Mouse (Mus musculus) midbrain, embryonic 12.5 days (tissue): Measurements from ENCODE around the gene Vps37d. TPM values are rescaled to one million over a fixed set of nuclear protein-coding genes. Genes with fewer than 3 reads are reported as not detected.

Source experiments
- ATAC-seq: fragments of 200-750 bp; cut with Nextera tagmentation; 2 replicates; pipeline ENCODE4 v1.8.0; 2017; ENCODE audit warnings: low read depth, moderate TSS enrichment, moderate library complexity; ENCODE audit not compliant: low FRiP score
- H3K27ac ChIP-seq: fragments of 300-500 bp; sonication (generic); replicated peaks from 2 replicates; pipeline ENCODE4 v1.5.1; 2016; ENCODE audit warnings: mild to moderate bottlenecking
- H3K27me3 ChIP-seq: fragments of 300-500 bp; sonication (generic); 2 replicates; pipeline ENCODE4 v1.6.1; 2016; ENCODE audit warnings: mild to moderate bottlenecking
- H3K36me3 ChIP-seq: fragments of 300-500 bp; sonication (generic); 2 replicates; pipeline ENCODE4 v1.6.1; 2016
- H3K4me1 ChIP-seq: fragments of 300-500 bp; sonication (generic); 2 replicates; pipeline ENCODE4 v1.6.1; 2016
- H3K4me2 ChIP-seq: fragments of 300-500 bp; sonication (generic); replicated peaks from 2 replicates; pipeline ENCODE4 v1.6.1; 2016; ENCODE audit warnings: mild to moderate bottlenecking, moderate library complexity
- H3K4me3 ChIP-seq: fragments of 300-500 bp; sonication (generic); 2 replicates; pipeline ENCODE4 v1.5.1; 2016; ENCODE audit warnings: mild to moderate bottlenecking
- H3K9ac ChIP-seq: fragments of 300-500 bp; sonication (generic); replicated peaks from 2 replicates; pipeline ENCODE4 v1.6.1; 2016; ENCODE audit warnings: mild to moderate bottlenecking, moderate library complexity
- H3K9me3 ChIP-seq: fragments of 300-500 bp; sonication (generic); 2 replicates; pipeline ENCODE4 v1.6.1; 2016; ENCODE audit warnings: mild to moderate bottlenecking
- WGBS: fragments of 180-500 bp; shearing (Covaris S2); methylation state at CpG from one replicate; pipeline ENCODE4 v1.1.7; 2016; 5-methylcytosine and 5-hydroxymethylcytosine counted together
- polyA plus RNA-seq: library from polyadenylated mRNA; unstranded; fragments of >200 nt; fragmentation: Nextera tagmentation; extraction: Ambion mirVana; gene quantifications from 2 replicates; pipeline ENCODE4 v1.2.1, GENCODE M21; 2016

Vps37d gene
- polyA plus RNA-seq, 1 experiment from 2014 or later = 28.2 TPM

- no peak overlapping the region for H3K4me2 ChIP-seq
- H3K4me1 ChIP-seq = no peaks in the 10 kb centered on the region
- H3K4me3 ChIP-seq = no peak overlapping the region
- no peak overlapping the region for H3K9ac ChIP-seq
- 0 out of 2 replicates have a peak, but pooled peaks cover 5% of the 10 kb centered on the region for H3K27me3 ChIP-seq
- ATAC-seq = no peak
- WGBS = 33% methylated on average over 21 of the region's 21 CpGs
- H3K27ac ChIP-seq = no peak overlapping the region
- H3K36me3 ChIP-seq = peaks cover 28% of the 10 kb centered on the region; the same call in 1 of the 2 replicates
- no peaks in the 10 kb centered on the region for H3K9me3 ChIP-seq
Observed at GRCm38 (mm10) chr5:135042105-135042788, 35.8 kb downstream of the Vps37d start.

- no peak for ATAC-seq
- 0 out of 2 replicates have a peak overlapping the region, but pooled peaks have one; percentile 11 for H3K9ac ChIP-seq
- H3K27ac ChIP-seq = no peak overlapping the region
- H3K9me3 ChIP-seq = no peaks in the 10 kb centered on the region
- no peak overlapping the region for H3K4me2 ChIP-seq
- peaks cover 28% of the 10 kb centered on the region; the same call in 1 of the 2 replicates for H3K36me3 ChIP-seq
- H3K4me1 ChIP-seq = no peaks in the 10 kb centered on the region
- WGBS = 93% methylated on average over 11 of the region's 11 CpGs
- 0 out of 2 replicates have a peak, but pooled peaks cover 5% of the 10 kb centered on the region for H3K27me3 ChIP-seq
- no peak overlapping the region for H3K4me3 ChIP-seq
Observed at GRCm38 (mm10) chr5:135040777-135041176, 37.3 kb downstream of the Vps37d start.

- Histone ChIP-seq H3K4me2 (no peak overlapping the region), H3K4me1 (no peaks in the 10 kb centered on the region), H3K27me3 (0 out of 2 replicates have a peak, but pooled peaks cover 5% of the 10 kb centered on the region), H3K4me3 (no peak overlapping the region), H3K27ac (no peak overlapping the region; the same call in 1 of the 2 replicates), H3K9me3 (no peaks in the 10 kb centered on the region), H3K9ac (no peak overlapping the region; the same call in 1 of the 2 replicates), H3K36me3 (0 out of 2 replicates have a peak, but pooled peaks cover 21% of the 10 kb centered on the region)
- ATAC-seq = no peak
- WGBS = 48% methylated on average over 6 of the region's 6 CpGs
Observed at GRCm38 (mm10) chr5:135040059-135040458, 38.0 kb downstream of the Vps37d start.

GRCm38 (mm10) chr5:135039541-135039940 lies 38.5 kb downstream of the Vps37d start:
- H3K4me3 ChIP-seq = no peak overlapping the region

GRCm38 (mm10) chr5:135037946-135038345 lies 40.1 kb downstream of the Vps37d start:
- H3K9ac ChIP-seq = no peak overlapping the region
- H3K4me1 ChIP-seq = no peaks in the 10 kb centered on the region
- H3K4me3 ChIP-seq = no peak overlapping the region
- H3K9me3 ChIP-seq = no peaks in the 10 kb centered on the region
- WGBS = 93% methylated on average over 3 of the region's 3 CpGs
- 0 out of 2 replicates have a peak, but pooled peaks cover 15% of the 10 kb centered on the region for H3K36me3 ChIP-seq
- 0 out of 2 replicates have a peak, but pooled peaks cover 5% of the 10 kb centered on the region for H3K27me3 ChIP-seq
- H3K4me2 ChIP-seq = no peak overlapping the region
- H3K27ac ChIP-seq = no peak overlapping the region
- no peak for ATAC-seq

More at GRCm38 (mm10) chr5:135039541-135039940, 38.5 kb downstream of the Vps37d start:
- no peak overlapping the region for H3K4me2 ChIP-seq
- no peaks in the 10 kb centered on the region for H3K4me1 ChIP-seq
- 0 out of 2 replicates have a peak, but pooled peaks cover 15% of the 10 kb centered on the region for H3K36me3 ChIP-seq
- no peak overlapping the region; the same call in 1 of the 2 replicates for H3K9ac ChIP-seq
- ATAC-seq = no peak
- 0 out of 2 replicates have a peak, but pooled peaks cover 5% of the 10 kb centered on the region for H3K27me3 ChIP-seq
- H3K9me3 ChIP-seq = no peaks in the 10 kb centered on the region
- no peak overlapping the region for H3K27ac ChIP-seq
- 85% methylated on average over 9 of the region's 9 CpGs for WGBS

GRCm38 (mm10) chr5:135035608-135036359 lies 42.3 kb downstream of the Vps37d start:
- WGBS = 65% methylated on average over 18 of the region's 18 CpGs
- H3K9me3 ChIP-seq = no peaks in the 10 kb centered on the region
- no peak for ATAC-seq
- no peak overlapping the region for H3K4me3 ChIP-seq
- H3K4me1 ChIP-seq = no peaks in the 10 kb centered on the region
- H3K27me3 ChIP-seq = no peaks in the 10 kb centered on the region
- H3K36me3 ChIP-seq = 0 out of 2 replicates have a peak, but pooled peaks cover 15% of the 10 kb centered on the region
- H3K4me2 ChIP-seq = no peak overlapping the region
- H3K27ac ChIP-seq = no peak overlapping the region
- no peak overlapping the region for H3K9ac ChIP-seq

- Histone ChIP-seq H3K4me1 (no peaks in the 10 kb centered on the region), H3K27ac (no peak overlapping the region), H3K4me2 (no peak overlapping the region), H3K4me3 (no peak overlapping the region), H3K36me3 (0 out of 2 replicates have a peak, but pooled peaks cover 15% of the 10 kb centered on the region), H3K9me3 (0 out of 2 replicates have a peak, but pooled peaks cover 3% of the 10 kb centered on the region), H3K27me3 (no peaks in the 10 kb centered on the region), H3K9ac (no peak overlapping the region)
- 91% methylated on average over 2 of the region's 2 CpGs for WGBS
- ATAC-seq = no peak
Observed at GRCm38 (mm10) chr5:135034593-135034992, 43.5 kb downstream of the Vps37d start.

- no peak overlapping the region for H3K9ac ChIP-seq
- ATAC-seq = no peak
- 0 out of 2 replicates have a peak, but pooled peaks cover 3% of the 10 kb centered on the region for H3K36me3 ChIP-seq
- peaks cover 7% of the 10 kb centered on the region; the same call in 1 of the 2 replicates for H3K4me1 ChIP-seq
- no peak overlapping the region for H3K27ac ChIP-seq
- WGBS = 93% methylated on average over 5 of the region's 5 CpGs
- no peak overlapping the region for H3K4me3 ChIP-seq
- H3K9me3 ChIP-seq = 0 out of 2 replicates have a peak, but pooled peaks cover 3% of the 10 kb centered on the region
- no peak overlapping the region for H3K4me2 ChIP-seq
- no peaks in the 10 kb centered on the region for H3K27me3 ChIP-seq
Observed at GRCm38 (mm10) chr5:135032581-135032980, 45.5 kb downstream of the Vps37d start.

- Histone ChIP-seq H3K4me1 (peaks cover 11% of the 10 kb centered on the region), H3K9ac (no peak overlapping the region), H3K36me3 (no peaks in the 10 kb centered on the region), H3K27me3 (peaks cover 4% of the 10 kb centered on the region; the same call in 1 of the 2 replicates), H3K4me3 (no peak overlapping the region), H3K9me3 (0 out of 2 replicates have a peak, but pooled peaks cover 3% of the 10 kb centered on the region), H3K4me2 (no peak overlapping the region), H3K27ac (no peak overlapping the region)
- no peak for ATAC-seq
- 58% methylated on average over 18 of the region's 18 CpGs for WGBS
Observed at GRCm38 (mm10) chr5:135029007-135029854, 48.8 kb downstream of the Vps37d start.

- H3K4me3 ChIP-seq = no peak overlapping the region
- H3K36me3 ChIP-seq = no peaks in the 10 kb centered on the region
- H3K27me3 ChIP-seq = peaks cover 12% of the 10 kb centered on the region
- no peak for ATAC-seq
- 26% methylated on average over 7 of the region's 7 CpGs for WGBS
- no peak overlapping the region for H3K27ac ChIP-seq
- peaks cover 16% of the 10 kb centered on the region for H3K4me1 ChIP-seq
- no peak overlapping the region for H3K9ac ChIP-seq
- H3K4me2 ChIP-seq = no peak overlapping the region
- 0 out of 2 replicates have a peak, but pooled peaks cover 3% of the 10 kb centered on the region for H3K9me3 ChIP-seq
Observed at GRCm38 (mm10) chr5:135025899-135026298, 52.2 kb downstream of the Vps37d start.

- no peak overlapping the region for H3K27ac ChIP-seq
- H3K4me3 ChIP-seq = peak overlapping the region; percentile 66
- H3K4me1 ChIP-seq = peaks cover 16% of the 10 kb centered on the region
- peak overlapping the region; percentile 92; the same call in 1 of the 2 replicates for H3K4me2 ChIP-seq
- H3K9me3 ChIP-seq = no peaks in the 10 kb centered on the region
- WGBS = 80% methylated on average over 11 of the region's 11 CpGs
- ATAC-seq = no peak
- H3K36me3 ChIP-seq = no peaks in the 10 kb centered on the region
- H3K27me3 ChIP-seq = peaks cover 12% of the 10 kb centered on the region
- H3K9ac ChIP-seq = no peak overlapping the region
Observed at GRCm38 (mm10) chr5:135024665-135025224, 53.3 kb downstream of the Vps37d start.
